Mouse (Mus musculus) thymus, postnatal 36 days (tissue): ENCODE data around the gene Paxx.

Experiments used
- DNase-seq, 2 experiments: peaks; one replicate each; pipeline ENCODE4 v3.0.0; 2022; ENCODE audit warnings: mixed read lengths in 2 of 2

Gene Paxx

GRCm38 (mm10) chr2:25480541-25480940 lies 19.6 kb upstream of the Paxx start:
- DNase-seq: no peak

GRCm38 (mm10) chr2:25479551-25480311 lies 18.8 kb upstream of the Paxx start:
- DNase-seq: no peak

- DNase-seq: no peak
These were observed 17.2 kb upstream of the Paxx start for GRCm38 (mm10) chr2:25477967-25478675.

DNA sequence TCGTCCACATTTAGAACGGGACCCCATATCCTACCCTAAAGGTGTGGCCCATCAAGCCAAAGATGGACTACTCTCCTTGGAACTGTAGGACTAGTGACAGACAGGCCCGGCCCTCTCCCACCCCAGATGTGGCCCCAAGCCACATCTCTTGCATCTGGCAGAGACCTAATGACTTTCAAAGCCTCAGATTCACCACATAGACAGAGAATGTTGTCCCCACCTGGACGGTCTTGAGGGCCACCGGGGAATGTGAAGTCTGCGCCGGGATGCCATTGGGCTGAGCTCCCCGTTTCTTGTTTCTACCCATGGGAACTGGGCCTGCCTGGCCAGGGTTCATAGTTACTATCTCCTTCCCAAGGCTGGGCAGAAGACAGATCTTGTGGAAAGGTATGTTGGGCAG lies 16.6 kb upstream of the Paxx start:
- DNase-seq: no peak

GRCm38 (mm10) chr2:25472550-25472949 lies 11.7 kb upstream of the Paxx start:
- DNase-seq: no peak

DNA sequence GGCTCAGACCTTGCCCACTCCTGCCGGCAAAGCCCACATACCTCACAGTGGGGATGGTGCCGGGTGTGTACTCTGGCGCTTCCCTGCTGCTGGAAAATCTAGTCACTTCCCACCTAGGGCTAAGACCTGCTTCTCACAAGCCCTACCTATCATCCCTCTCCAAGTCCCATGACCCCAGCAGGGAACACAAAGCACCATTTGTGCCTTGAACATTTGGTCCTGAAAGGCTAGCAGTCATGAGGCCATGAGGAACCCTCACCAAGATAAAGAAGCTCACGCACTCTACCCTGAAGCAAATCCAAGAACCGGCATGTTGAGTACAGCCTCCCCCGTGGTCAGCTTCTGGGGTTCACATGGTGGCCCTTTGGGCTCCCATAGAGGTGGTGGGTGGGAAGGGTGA lies 9.1 kb upstream of the Paxx start, which contains the start of gene Ptgds:
Gene Ptgds, minus strand, starts transcription at position 78 of the 400 bp plus-strand sequence.
- DNase-seq: no peak

- DNase-seq: no peak
These were observed 8.3 kb upstream of the Paxx start for GRCm38 (mm10) chr2:25468962-25469915.

GRCm38 (mm10) chr2:25467606-25468303 lies 6.9 kb upstream of the Paxx start:
- no peak for DNase-seq

GRCm38 (mm10) chr2:25465816-25466635 lies 5.1 kb upstream of the Paxx start:
- DNase-seq: peak; percentile 76 to 86

DNA sequence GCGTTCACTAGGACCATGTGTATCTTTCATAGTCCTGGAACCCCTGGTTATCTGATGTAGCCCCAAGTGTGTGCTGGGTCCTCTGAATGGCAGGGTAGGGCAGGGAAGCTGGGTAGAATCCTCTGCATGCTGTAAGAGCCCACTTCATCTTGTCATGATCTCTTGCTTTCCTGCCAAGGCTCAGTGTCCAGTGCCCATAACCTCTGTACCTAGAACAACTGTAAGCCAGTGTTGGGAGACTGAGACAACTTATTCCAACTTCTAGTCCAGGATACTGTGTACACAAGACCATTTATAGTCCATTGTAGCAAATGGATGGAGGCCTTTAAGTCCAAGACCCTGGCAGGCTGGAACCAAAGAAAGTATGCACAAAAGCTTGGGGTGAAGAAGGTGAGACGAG lies 4.4 kb upstream of the Paxx start:
- DNase-seq: no peak

DNA sequence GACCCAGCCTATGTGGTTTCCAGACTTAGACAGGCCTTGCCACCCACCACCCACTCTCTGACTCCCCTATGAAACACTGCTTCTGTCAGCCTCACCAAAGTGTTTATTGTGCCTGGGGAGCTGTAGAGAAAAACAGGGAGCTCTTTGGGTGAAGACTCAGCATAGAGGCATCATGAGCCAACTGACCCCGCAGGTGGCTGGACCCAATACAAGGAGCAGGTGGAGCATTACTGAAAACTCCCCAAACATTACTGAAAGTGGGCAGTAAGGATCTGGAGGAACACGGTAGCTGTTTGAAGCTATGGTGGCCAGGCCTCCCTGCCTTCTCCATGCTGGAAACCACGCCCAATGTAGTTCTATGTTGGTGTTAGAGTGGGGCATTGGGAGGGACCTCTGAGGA lies 2.7 kb upstream of the Paxx start:
- no peak for DNase-seq

DNA sequence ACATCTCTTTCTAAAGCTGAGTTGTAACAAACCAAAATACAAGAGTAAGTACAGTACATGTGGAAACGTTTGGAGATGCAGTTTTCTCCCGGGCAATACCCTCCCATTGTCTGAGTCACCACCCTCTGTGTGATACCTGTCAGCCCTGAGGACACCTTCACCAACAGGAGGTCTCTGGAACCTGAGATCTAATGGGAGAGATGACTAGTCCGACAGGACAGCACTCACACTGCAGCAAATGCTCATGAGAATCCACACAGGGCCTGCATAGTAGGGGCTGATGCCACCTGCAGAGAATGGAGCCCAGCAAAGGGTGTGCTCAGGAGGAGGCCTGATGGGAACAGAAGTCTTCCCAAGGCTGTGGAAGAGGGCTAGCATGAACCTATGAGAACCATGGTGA lies 513 bp upstream of the Paxx start:
- no peak for DNase-seq

- DNase-seq: no peak
These were observed 759 bp downstream of the Paxx start for GRCm38 (mm10) chr2:25460135-25460534.

DNA sequence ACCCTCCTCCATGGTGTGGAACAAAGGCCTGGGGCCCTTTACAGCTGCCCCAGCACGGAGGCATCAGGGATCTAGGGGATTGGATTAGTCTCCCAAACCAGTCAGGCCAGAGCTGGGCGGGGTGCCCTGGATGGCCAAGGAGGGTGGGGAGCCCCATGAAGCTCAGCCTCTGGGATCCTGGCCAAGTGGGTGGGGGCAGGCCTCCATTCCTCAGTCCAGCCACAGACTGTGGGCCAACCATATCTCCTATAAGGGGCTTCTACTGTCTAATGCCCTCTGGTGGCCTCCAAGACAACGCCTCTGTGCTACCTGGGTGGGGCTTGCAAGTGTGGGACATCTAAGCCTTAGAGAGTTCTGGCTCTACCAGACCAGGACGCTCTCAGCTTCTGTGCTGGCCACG lies 2.0 kb downstream of the Paxx start:
- no peak for DNase-seq

DNA sequence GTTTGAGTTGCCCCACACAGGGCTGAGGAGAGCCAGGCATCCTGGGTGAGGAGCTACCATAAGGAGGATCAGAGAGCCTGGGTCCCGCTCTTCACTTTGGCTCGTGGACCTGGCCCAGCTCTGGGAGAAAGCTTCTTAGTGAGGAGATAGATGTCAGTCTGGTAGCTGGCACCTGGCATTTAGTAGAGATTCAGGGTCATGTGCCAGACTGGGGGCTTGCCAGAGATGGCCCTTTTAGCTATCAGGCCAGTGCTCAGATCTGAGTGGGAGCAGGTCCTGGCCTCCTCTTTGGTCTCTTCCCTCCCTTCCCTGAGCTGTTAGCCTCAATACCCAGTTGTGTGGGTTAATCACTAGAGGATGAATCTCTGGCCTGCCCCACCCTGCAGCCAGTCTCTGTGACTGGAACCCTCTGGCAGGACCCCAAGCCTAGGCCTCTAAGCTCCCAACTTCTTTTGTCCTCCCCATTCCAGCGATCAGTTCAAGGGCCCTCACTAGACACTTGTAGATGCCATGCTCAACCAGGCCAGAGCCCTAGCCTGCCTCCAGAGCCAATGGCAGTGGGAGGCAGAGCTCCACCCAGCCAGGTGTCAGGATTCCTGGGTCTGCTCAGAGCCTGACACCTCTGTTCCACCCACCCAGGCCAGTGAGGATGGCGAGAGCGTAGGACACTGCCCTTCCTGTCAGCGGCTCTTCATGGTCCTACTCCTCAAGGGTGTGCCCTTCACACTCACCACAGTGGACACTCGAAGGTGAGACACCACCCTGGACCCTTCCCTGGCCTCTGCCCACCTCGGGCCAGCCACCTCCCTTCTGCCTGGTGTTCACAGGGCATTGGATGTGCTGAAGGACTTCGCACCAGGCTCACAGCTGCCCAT lies 3.6 kb downstream of the Paxx start:
- DNase-seq: no peak

DNA sequence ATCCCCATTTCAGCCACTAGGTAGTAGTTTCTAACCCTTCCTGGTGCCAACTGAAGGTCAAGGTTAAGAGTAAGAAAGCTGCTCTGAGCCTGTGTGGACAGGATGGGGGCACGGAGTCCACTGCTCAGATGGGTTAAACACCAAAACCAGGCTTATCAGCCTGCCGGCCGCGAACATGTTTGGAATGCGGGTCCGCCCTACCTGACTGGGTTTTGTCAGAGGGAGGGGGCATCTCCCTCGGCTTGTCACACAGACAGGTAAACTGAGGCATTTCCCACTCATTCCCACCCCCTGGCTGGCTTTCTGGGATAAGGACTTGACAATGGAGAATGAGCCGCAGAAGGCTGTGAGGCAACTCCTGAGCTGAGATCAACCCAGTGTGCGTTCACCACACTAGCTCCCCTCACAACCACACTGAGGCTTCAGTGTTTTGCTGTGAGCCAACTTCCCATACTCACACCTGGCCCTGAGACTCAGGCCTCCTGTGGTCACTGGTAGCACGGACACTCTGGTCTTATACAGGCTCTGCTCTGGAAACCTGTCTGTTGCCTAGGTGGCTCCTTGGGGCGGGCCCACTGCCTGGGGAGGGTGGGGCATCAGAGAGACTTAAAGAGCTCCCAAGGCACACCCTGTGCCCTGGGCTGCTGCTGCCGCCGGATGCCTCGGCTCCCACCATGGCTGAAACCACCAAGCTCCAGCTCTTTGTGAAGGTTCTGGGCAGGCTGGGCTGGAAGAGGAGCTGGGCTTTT lies 4.5 kb downstream of the Paxx start, which contains the start of gene Clic3:
Gene Clic3, plus strand, starts transcription at position 634 of the 749 bp plus-strand sequence.
- DNase-seq: no peak

- DNase-seq: no peak
These were observed 7.9 kb downstream of the Paxx start for GRCm38 (mm10) chr2:25452951-25453350.

DNA sequence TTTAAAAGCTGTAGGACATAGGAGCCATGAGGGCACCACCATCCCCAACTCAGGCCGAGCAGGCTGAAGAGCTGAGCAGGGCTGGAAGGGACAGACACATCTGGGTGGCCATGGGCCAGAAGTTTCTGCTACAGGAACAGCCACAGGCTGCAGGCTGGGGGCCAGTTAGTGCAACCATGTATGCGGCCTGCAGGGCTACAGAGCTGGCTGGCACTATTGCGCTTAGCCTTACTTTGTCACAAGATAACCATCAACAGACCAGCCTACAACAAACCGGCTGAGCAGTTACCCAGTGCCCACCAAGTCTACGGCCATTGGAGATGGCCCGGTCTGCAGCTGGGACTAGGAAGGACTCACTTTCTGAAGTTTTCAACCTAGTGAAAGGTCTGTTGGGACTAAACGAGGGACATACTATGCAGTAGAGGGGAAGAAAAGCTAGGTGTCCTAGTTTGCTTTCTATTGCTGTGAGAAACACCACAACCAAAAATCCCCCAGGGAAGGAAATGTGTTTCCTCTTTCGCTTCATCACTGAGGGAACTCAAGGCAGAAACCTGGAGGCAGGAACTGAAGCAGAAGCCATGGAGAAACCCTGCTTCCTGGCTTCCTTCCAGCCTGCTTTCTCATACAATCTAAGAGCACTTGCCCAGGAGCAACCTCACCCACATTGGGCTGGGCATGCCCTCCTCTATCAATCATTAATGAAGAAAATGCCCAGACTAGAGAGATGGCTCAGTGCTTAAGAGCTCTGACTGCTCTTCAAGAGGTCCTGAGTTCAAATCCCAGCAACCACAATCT lies 9.8 kb downstream of the Paxx start:
- DNase-seq: no peak

DNA sequence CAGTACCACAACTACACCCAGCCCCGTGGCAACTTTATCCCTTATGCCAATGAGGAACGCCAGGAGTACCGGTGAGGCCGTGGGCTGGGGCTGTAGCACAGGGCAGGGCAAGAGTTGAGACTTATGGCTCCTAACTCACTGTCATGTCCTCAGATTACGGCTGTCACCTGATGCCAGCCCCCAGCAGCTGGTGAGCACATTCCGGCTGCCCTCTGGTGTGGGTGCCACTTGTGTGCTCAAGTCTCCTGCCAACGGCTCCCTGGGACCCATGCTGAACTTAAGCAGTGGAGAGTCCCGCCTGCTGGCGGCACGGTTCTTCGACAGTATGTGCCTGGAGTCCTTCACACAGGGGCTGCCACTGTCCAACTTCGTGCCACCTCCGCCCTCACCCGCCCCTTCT lies 18.2 kb downstream of the Paxx start:
- no peak for DNase-seq
